Mouse (Mus musculus): ENCODE measurements at regions not wholly inside any gene's neighbourhood (a gene's known extent, or its start where the extent isn't known, plus 50 kb on each side); places are given as distances from the start of the nearest gene placed in this dataset.

GRCm38 (mm10) chr12:35641741-35642140, 106.9 kb upstream of the Ahr start:
- DNase-seq (ENCODE audit: extremely low read depth, low read depth): no peak

GRCm38 (mm10) chr12:35640911-35641345, 106.1 kb upstream of the Ahr start:
- DNase-seq (ENCODE audit: extremely low read depth, low read depth): no peak

GRCm38 (mm10) chr12:35623484-35623883, 88.6 kb upstream of the Ahr start:
- DNase-seq (ENCODE audit: extremely low read depth, low read depth): no peak

DNA sequence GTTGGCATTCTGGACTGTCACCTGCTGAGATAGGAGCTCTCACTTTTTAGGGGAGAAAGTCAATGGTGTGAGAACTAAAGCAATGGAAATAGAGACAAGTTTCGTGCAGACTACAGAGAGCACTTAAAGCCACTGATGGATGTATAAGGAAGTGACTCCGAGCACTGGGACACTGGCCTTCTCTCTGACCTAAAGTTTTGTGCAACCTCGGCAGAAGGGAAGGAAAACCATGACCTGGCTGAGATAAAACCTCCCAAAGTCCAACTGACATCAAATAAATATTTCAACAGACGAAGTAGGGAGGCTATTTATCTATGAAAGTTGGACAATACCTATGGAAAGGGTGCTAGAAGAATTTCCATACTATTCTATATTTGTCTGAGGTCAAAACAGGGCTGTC, 80.0 kb upstream of the Ahr start:
- no peak for DNase-seq (ENCODE audit: extremely low read depth, low read depth)

GRCm38 (mm10) chr12:35607652-35608051, 72.8 kb upstream of the Ahr start:
- DNase-seq (ENCODE audit: extremely low read depth, low read depth): no peak

DNA sequence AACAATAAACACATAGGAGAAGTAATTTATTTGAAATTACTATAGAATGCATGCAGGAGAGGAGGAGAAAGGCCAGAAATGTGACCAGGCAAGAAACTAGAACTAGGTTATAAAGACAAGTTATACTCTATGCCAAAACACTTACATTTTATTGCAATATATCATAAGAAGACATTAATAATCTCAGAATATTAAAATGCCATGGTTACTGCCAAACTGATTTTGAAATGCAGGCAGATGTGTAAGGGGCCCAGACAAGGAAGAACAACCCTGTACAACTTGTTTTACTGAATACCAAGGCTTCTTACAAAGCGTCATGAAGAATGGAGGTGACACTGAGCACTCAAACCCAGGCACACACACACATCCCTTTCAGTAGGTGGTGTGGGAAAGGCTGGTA, 68.9 kb upstream of the Ahr start:
- DNase-seq (ENCODE audit: extremely low read depth, low read depth): no peak

- DNase-seq (ENCODE audit: extremely low read depth, low read depth): no peak
These were observed 67.8 kb upstream of the Ahr start for GRCm38 (mm10) chr12:35602589-35602988.

DNA sequence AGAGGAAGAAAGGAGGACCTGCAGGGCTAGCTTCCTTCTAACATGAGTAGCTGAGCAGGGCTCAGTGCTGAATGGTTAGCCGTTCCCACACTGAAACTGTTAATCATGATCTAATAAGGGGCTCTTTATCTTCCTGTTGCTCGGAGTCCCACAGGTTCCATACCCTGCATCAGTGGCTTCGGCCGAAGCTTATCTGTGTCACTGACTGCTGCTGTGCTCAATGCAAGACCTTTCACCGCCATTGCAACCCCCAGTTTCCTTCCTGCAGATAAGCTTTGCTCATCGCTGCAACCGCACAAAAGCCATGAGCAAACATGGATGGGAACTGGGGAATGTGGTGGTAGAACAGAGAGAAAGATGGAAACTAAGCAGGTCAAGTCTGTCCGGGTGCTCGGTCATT, 63.5 kb upstream of the Ahr start:
- DNase-seq (ENCODE audit: extremely low read depth, low read depth): peak; percentile 26

DNA sequence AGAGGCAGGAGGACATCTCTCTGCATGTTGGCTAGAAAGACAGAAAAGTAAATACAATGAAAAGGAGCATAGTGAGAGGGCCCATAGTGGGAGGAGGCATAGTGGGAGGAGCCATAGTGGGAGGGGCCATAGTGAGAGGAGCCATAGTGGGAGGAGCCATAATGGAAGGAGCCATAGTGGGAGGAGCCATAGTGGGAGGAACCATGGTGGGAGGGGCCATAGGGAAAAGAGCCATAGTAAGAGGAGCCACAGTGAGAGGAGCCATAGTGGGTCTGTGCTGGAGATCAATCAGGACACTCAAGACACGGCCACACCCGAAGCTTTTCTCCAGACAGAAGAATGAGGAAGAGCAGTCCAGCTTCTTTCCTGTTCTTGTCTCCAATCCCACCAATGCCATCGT, 58.0 kb upstream of the Ahr start:
- DNase-seq (ENCODE audit: extremely low read depth, low read depth): no peak

All from MEL-GATA-1-ER (cell line).